Mouse (Mus musculus) right cerebral cortex, postnatal 4 days (tissue): Measurements from ENCODE around the gene Surf4.

Source experiments
- DNase-seq: peaks from one replicate; pipeline ENCODE4 v3.0.0-alpha.2; 2022

Surf4 gene

DNA sequence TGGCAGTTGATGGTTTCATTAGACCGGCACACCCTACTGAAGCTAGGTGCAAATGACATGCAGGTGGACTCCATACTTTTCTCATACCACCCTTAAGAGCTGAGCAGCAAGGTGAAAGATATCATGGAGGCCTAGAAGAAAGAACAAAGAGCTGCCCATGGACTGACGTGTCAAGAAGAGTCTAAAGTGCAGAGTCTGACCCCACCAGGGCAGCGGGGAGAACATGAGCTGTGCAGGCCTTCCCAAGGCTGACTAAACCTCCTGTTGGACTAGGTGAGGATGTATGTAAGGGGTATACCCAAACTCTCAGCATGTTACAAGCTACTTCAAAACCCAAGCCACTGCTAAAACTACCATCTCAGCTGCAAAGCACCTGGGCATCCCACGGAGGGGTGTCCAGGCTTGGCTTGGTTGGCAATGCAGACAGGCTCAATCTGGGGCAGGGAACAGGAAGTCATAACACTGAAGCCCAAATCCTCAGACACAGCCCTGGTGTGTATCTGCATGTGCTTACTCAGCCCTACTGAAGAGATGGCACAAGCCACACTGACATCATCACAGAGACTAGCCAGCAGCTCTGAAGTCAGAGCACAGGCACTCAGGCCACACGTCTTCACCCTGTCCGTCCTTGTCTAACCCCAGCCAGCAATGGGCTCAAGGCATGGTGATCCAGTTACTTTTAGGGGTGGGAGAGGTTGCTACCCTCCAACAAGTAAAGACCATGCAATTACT, 5.8 kb downstream of the Surf4 start:
- DNase-seq = no peak

DNA sequence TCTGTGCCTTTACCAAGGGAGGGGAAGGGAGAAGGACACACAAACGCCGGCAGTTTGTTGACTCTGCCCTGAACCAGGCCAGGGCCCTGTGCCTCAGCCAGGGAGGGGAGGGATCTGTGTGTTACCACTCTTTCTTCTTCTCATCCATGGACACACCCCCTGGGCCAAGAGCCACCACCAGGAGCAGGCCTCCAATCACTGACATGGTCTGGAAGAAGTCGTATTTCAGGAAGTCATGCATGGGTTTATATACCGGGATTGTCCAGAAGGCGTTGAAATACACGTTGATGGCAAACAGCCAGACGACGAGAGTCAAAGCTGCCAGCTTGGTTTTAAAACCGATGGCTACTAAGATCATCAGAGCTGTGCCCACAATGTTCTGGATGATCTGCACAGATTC, 11.9 kb downstream of the Surf4 start:
- DNase-seq = no peak

DNA sequence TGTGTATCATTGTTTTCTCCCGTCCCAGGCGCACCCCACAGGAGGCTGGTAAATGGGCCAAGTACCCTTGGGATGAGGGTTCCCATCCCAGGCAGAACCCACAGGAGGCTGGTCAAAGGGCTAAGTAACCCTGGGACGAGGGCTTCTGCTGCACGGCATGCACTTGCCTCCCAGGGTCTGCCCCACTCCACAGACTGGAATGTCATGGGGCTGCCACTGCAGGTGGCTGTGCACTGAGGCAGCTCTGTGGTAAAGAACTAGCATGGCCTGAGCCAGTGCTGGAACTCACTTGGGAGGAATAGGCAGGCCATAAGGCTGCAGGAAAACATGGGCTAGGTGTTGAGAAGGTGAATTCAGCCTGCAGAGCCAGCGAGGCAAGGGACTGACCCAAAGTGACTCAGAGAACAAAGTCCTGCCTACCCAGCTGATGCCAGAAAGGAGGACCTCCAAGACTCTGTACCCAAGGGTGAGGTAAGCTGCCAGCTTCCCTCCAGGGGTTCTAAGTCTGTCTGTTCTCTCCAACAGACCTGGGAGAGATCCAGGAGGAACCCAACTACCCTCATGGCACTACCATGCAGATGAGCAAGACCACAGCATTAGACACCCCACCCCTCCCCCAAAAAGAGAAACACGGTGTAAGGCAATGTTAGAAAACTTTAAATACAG, 13.4 kb downstream of the Surf4 start:
- no peak for DNase-seq

DNA sequence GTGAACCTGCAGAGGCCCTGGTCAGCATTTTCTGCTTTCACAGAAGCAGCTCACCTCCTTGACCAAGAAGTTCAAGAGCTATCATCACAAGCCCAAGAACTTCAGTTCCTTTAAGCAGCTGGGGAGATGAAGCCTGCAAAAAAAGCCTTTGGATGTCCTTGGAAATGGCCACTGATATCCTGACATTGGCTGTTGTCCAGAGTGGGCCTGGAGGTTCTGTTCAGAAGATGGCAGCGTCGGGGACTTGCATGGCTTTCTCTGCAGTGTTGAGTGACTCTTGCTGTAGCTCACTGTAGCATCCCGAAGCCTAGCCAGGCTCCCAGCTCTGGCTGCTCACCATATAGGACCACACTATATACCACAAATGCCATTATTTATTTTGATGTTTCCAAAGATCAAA, 14.0 kb downstream of the Surf4 start:
- no peak for DNase-seq

DNA sequence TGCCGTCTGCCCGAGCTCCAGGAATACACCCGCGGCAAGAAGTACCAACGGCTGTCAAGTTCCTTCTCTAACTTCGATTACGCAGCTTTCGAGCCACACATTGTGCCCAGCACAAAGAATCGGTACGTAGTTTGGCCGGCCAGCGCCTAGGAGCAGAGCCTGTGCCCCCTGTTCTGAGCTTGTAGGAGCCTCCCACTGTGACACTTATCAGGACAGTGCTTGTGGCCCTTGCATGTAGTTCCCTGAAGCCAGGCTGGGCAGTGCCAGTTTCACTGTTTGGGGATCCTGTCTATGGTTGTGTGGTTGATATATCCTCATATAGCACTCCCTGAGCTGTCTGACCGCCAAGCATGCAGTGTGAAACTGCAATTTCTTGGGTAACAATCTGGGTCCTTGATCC, 17.0 kb downstream of the Surf4 start:
- no peak for DNase-seq

DNA sequence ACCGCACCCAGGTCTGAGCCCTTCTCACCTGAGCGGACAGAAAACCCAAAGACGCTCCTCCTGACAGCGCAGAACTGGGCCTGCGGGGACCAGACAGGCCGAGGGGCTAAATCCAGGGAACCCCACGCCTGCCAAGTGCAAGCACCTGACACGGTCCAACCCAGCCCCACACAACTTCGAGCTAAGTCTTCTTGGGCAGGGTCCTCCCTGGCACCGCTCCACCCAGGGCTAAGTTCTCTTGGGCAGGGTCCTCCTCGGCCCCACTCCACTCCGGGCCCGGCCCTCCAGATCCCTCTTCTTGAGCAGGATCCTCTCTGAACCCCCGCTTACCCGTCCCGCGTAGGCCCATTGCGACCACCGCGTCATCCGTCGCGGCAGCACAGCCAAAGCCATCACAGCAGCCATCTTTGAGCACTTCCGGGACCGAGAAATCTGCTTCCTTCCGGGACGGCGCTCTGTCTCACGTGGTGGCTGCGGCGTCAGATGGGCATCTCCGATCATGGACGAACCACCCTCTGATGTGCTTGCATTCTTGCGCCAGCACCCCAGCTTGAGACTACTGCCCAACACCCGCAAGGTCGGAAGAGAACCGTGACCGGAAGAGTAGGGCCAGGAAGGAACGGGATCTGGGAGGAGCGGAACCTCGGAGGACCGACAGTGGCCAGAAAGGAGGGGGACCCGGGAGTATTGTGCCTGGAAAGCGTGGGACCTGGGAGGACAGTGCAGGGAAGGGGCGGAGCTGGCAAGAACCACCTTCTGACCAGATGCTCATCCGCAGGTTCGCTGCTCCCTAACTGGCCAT, 17.6 kb downstream of the Surf4 start, which contains the start of the genes Surf2 and Surf1:
Gene Surf2 (plus strand): TSS at position 441 of the 802 bp plus-strand sequence.
Gene Surf1 (minus strand): TSS at position 604 of the 802 bp plus-strand sequence.
- DNase-seq = peak; percentile 75

DNA sequence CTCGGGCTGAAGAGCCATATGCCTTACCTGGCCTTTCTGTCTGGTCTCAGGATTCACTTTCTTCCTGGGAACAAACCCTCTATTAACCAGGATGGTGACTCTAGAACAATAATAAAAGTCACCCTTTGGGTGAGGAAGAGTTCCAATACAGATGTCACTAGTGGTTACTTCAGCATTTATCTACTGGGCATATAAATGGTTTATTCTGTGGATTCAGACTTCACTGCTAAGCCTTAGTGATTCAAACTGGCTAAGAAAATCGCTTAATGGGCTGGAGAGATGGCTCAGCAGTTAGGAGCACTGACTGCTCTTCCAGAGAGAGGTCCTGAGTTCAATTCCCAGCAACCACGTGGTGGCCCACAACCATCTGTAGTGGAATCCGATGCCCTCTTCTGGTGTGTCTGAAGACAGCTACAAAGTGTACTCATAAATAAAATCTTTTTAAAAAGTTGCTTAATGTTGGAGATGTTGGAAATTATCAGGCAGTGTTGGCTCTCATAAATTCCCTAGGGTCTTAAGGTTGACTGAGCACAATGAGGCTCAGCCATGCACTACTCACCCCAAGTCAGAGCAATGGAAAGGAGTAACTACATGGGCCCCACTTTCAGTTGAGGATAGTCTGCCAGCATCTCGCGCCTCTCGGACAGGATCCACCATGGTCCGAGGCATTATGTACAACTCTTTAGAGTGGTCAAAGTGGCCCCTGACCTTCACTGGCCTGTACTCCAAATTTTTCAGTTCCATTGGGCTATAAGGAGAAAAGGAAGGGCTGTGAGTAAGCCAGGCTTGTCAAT, 19.4 kb downstream of the Surf4 start:
- DNase-seq = no peak

DNA sequence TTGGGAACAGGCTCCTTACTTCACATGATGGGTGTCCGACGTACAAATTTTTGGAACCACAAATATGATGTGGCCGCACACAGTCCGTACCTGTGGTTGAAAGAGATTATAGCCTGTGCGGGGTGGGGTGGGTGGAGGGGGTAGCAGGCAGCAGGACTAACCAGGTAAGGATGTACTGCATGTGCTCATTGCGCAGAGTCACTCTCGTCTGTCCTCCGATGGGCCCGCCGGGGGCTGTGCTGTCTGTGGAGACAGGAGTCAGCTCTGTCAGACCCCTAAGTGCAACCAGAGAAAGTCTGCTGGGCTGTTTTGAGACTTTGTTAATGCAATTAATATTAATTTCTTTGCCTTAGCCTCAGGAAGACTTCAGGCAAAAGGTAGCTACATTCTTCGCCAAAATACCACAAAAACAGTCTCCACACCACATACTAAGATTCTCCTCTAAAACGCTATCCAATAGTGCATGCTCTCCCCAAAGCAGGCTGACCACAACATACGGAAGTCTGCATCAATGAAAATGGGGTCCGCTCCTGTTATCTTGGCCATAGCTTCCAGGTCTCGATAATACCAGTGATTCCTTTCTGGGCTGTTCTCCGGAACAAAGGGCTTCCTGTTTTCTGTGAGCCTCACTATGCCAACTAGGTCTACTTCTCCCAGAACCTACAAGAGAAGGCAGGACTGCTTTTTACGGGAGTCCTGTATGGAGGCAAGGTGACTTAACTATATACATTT, 20.1 kb downstream of the Surf4 start:
- no peak for DNase-seq

DNA sequence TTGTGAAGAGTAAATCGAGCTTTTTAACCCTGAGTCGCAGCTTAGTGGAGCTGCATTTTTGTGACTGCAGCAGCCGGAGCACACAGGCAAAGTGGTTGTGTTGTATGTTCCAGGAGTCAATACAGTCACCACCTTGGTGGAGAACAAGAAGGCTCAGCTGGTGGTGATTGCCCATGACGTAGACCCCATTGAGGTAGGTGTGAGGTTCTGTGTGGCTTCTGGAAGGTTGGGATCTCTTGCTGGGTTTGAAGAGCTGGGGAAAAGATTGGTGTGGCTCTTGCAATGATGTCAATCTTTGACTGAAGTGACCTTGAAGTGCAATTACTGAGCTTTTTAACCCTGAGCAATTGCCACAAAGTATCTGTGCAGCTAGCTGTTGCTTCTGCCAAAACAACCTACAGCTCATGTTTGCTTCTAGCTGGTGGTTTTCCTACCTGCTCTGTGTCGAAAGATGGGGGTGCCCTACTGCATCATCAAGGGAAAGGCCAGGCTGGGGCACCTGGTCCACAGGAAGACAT, 21.4 kb downstream of the Surf4 start:
- DNase-seq = no peak

DNA sequence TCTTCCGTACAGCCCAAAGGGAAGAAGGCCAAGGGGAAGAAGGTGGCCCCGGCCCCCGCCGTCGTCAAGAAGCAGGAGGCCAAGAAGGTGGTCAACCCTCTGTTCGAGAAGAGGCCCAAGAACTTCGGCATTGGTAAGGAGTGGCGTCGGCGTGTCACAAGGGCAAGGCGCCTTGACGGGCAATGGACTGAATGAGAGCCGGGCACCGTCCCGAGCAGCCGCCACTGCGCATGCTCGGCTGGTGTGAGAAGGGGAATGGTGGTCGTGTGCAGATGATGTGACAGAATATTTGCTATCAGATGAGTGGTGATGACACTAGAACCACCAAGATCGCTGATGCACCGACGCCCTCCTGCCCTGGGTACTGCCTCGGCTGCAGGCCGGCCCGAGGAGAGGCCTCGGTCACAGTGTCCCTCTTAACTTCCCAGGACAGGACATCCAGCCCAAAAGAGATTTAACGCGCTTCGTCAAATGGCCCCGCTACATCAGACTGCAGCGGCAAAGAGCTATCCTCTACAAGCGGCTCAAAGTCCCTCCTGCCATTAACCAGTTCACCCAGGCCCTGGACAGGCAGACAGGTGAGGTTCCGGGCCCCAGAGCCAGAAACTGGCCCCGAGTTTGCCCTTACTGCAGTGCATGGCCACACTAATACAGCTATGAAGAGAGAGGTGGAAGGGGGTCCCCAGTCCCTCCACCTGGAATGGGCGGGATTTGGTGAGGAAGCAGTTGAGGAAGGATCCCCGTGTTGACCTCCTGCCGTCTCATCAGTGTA, 22.5 kb downstream of the Surf4 start:
- DNase-seq = peak; percentile 74

DNA sequence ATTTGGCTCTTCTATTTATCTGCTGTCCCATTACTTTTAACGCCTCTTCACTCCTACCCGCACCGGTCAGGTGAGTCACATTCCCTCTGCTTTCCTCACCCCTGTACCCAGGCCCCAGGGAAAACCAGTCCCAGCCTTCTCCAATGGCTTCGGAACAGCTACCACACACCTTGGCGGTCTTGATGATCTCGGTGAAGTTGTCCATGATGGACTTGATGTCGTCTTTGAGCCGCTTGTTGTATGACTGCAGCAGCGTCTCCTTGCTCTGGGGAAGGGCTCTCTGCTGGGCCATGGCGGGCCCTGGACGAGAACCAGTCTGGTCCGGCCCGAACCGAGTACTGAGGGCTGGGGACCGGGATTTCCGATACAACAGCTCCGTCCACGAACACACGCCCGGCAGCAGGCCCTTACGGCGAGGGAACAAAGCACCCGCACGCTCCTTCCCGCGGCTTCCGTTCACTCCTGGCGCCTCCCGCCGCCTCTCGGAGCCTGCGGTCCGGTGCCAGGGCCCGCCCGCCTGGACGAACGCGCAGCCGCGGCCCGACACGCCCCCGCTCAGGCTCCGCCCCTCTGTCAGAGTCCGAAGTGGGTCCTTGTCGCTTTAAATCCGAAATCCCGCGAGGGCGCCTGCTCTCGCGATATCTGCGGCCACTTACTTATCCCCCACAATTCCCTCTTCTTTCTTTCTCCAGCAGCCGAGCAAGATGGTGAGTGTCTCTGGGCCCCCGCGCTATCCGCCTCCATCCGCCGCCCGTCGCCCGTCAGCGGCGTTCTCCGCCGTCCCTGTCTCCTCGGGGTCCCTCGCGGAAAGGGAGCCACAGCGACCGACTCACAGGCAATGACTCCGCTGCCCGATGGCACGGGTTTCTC, 23.4 kb downstream of the Surf4 start, which contains the start of the genes Med22 and Rpl7a:
Gene Med22 (minus strand): TSS at position 554 of the 870 bp plus-strand sequence.
Gene Rpl7a (plus strand): TSS at position 641 of the 870 bp plus-strand sequence.
- DNase-seq = peak; percentile 100

DNA sequence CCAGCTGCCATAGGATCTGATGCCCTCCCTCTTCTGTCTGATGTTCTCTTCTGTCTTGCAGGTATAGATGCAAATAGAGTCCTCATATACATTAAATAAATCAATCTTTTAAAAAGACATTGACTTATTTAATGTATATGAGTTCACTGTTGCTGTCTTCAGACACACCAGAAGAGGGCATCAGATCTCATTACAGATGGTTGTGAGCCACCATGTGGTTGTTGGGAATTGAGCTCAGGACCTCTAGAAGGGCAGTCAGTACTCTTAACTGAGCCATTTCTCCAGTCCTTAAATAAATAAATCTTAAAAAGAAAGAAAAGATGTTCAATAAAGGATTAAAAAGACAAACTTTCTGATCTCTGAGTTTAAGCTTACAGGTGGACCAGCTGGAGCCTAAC, 24.3 kb downstream of the Surf4 start:
- no peak for DNase-seq

DNA sequence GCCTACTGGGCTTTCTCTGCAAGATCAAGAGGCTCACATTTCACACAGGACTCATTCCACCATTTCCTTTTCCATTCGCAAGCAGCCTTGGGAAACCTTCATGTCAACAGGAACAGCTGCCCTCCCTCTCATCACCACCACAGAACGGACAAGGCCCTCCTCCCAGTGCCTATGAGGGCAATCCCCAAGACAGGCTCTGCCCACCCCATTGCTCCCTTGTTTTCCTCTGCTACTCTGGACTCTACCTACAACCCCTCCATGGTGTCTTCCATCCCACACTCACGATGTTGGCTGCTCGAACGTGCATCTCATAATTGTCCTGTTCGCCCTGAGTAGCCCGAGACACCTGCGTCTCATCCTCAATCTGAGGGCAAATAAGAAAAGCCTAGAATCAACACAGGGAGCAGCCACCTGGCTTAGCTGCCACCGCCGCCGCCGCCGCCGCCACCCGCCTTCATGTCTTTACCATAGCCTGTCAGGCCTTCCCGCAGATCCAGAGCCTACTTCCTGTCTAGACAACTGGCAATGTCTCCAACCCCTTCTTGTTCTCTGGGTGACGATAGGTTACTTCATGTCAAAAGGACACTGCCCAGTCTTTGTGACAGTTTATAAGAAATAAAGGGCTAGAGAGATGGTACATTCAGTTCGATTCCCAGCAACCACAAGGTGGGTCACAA, 24.9 kb downstream of the Surf4 start:
- no peak for DNase-seq

DNA sequence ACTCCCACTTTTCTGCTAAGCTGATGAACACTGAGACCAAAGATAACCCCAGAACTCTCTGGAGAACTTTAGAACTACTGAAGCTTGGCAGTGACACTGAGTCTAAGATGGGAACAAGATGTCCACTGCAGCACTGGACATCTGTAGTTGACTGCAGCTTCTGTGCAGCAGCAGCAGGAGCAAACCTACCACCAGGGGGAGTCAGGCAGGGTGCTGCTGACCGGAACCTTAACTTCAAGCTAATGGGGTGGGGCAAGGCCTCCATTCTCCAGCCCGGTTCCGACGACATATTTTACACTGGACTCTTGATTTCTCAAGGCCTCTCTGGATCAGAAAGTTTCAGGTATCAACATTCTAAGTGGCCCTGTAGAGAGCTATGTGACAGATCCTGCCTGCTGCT, 26.6 kb downstream of the Surf4 start:
- DNase-seq = peak; percentile 41

DNA sequence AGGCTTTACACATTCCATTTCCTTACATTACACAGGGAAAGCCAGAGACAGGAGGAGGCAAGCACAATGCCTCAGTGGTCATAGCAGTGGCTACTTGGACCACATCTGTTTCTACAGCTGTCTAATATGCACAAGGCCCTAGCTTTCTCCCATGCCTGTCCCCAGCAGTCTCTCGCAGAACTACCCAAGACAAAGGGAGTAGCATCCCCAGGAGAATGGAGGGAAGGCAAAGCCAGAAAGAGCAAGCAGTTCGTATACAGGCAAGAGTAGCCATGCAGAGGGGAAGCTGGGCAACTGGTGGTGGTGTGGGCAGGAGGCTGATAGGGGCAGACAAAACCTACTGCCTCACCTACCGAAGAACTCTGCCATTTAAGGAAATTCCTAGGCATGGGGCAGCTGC, 27.3 kb downstream of the Surf4 start:
- no peak for DNase-seq

DNA sequence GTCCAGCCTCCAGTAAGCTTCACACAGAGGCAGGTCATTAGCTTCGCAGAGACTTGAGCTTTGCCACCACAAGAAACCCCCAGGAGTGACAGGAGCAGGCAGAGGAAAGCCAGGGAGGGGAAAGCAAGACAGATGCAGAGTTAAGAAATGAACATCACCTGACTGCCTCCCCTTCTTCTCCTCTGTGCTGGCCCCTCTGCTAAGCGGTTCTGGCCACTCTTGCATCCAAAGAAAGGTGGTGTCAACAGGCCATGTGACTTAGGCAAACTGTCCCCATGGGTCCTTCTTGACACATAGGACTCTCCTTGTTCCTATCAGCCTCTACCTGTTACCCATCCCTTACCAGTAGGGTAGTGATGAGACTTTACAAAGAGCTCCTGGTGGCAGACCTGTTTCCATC, 27.8 kb downstream of the Surf4 start:
- DNase-seq = no peak

DNA sequence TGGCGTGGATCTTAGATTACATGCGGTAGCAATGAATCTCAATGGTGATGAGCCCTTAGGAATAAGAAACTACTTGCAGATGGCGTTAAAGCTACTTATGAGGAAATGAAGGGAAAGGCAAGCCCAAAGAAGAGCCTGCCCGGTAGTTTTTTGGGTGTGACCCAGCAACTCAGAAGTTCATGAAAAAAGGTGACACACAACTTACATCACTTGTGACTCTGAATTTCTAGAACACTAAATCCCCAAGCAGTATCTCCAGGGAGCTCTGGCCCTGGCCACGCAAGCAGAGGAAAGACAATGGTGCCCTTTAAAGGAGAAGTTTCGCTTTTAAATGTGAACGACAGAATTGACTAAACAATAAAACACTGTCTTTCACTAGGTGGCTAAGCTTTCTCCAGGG, 30.4 kb downstream of the Surf4 start:
- DNase-seq = no peak

DNA sequence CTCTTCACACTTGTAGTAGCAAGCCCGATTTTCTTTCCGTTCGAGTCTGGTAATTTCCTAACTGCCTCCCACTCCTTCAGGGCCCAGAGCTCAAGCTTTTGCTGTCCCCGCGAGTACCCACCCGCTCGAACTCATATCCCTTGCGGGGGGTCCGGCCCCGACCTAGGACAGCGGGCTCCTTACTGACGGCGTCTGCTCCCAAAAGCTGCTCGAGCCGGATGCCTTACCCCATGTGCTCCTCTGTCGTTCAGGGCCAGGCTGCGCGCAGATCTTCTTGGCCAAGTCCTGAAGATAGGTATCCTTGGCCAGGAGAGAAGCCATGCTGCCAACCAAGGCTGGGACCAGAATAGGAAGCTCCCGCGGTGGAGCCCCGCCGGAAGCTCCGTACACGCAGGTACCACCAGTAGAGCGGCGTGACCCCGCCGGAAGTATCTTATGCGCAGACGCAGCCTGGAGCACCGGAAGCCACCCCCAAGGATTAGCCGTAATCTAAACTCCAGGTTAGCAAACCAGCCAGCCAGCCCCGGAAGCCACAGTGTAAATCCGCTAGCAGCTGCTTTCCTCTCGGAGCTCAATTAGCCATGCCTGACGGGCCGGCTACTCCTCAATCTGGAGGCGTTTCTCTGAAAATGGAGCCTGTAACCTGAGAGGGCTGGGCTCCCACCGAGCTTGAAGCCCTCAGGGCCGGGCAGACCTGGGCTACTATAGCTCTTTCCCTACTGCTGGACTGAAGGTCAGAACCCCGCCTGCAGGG, 31.1 kb downstream of the Surf4 start, which contains the start of gene Surf6:
Gene Surf6 (minus strand): TSS at position 413 of the 754 bp plus-strand sequence.
- peak; percentile 87 for DNase-seq
